Mouse (Mus musculus) megakaryocyte-erythroid progenitor cell, adult 5-6 weeks (primary cell): Measurements from ENCODE around the gene Gimap5. TPM values are rescaled to one million over a fixed set of nuclear protein-coding genes. Genes with fewer than 3 reads are reported as not detected.
A peak's percentile ranks its signal among the peaks of the same experiment; 100 is the strongest.

Experiments used
- ATAC-seq: replicated peaks from 2 replicates; pipeline ENCODE4 v1.8.0; 2016; ENCODE audit warnings: mild to moderate bottlenecking, inconsistent platforms; ENCODE audit not compliant: severe bottlenecking, poor library complexity, low FRiP score, low TSS enrichment
- total RNA-seq, 2 experiments: library from RNA; stranded (forward) in 1 of 2; stranded (reverse) in 1 of 2; fragments of 200-1000, 215-1000 nt in 1 of 2; fragments of >200 nt in 1 of 2; fragmentation: Nextera tagmentation in 1 of 2; gene quantifications; 2 replicates each; pipeline ENCODE4 v1.2.3; 2014 to 2017

Gimap5 gene
- 6.1 and 11.7 TPM in 2 replicates for total RNA-seq (2014; fragmentation: Nextera tagmentation)
- 1.5 and 5.8 TPM in 2 replicates for total RNA-seq (2017)

DNA sequence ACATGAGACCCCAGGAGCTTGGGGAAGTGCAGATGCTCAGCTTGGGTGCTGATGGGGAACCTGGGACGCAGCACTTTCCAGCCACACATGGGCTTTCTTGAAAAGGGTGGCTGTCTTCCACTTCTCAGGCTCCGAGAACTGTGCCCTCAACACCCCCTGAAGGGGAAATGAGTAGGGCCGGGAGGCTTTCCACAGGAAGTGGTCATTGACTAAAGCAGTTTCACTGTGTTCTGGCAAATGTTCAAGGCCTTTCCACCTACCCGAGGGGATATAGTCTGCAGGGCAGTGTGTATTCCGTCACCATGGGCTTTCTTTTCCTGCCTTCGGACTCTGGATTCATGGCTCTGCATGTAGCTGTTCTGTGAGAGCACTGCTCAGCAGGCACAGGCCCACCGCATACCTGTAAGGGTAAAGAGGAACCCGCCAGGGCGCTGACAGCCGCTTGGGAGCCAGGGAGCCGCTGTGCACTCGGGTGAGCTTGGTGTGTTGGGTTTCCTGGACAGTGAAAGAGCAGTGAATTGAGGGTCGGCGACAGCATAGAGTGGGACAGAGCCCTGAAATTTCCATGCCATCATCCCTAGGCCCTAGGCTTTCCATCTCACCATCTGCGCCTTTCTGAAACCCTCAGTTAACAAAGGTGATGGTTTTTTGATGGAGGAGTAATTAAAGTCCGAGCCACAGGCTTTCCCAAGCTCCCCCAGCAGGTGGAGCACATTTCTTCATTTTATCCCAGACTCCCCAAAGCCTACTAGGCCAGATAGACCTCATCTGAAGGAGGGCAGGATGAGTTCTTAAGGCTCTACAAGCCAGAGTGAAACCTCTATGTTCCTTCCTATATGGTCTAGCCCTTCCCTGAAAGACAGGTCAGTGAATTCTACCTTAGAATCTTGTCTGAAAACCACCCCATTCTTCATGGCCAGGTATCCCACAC, at the start of gene Gimap5:
Gene Gimap5, plus strand, starts transcription at position 239 of the 931 bp plus-strand sequence.
- peak; percentile 87 for ATAC-seq

DNA sequence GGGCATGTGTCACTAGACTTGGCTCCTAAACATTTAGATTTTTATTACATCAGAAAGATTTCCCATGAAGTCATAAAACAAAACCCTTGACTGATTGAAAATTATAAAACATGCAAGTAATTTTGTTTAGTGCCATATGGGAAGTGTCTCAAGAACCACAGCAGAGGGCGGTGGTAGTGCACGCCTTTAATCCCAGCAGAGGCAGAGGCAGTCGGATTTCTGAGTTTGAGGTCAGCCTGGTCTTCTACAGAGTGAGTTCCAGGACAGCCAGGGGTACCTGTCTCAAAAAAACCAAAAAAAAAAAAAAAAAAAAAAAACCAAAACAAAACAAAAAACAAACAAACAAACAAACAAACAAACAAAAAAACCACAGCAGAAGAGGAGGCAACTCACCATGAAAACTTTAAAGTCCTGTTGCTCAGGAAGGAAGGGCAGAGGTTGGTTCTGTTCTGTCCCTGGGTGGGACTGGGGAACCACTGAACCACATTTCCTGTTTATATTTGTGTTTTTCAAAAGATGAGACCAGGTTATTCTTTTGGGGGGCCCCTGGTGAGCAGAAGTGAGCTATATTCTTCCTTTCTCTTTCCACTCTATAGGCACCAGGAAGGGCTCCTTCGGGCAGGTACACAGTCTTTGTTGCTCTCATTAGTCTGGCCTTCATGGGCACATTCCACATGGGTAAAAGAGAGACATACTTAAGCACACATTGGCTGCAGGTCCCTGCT, 49.0 kb upstream of the Gimap5 start:
- no peak for ATAC-seq

DNA sequence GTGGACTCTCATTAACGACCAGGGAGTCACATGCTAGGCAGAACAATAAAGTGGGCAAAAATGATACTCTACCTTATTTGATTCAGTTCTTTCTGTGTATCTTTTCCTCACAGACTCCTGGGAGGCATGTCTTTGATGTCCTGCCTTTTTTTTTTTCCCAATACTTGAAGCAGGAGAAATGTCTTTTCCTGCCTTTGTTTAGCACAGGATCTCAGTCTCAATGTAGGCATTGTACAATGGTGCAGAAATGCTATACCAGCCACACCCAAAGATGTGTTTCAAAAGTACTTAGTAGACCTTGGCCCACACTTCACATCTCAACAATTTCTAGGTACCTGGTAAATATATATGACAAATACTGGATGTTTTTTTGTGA, 48.5 kb upstream of the Gimap5 start:
- no peak for ATAC-seq

DNA sequence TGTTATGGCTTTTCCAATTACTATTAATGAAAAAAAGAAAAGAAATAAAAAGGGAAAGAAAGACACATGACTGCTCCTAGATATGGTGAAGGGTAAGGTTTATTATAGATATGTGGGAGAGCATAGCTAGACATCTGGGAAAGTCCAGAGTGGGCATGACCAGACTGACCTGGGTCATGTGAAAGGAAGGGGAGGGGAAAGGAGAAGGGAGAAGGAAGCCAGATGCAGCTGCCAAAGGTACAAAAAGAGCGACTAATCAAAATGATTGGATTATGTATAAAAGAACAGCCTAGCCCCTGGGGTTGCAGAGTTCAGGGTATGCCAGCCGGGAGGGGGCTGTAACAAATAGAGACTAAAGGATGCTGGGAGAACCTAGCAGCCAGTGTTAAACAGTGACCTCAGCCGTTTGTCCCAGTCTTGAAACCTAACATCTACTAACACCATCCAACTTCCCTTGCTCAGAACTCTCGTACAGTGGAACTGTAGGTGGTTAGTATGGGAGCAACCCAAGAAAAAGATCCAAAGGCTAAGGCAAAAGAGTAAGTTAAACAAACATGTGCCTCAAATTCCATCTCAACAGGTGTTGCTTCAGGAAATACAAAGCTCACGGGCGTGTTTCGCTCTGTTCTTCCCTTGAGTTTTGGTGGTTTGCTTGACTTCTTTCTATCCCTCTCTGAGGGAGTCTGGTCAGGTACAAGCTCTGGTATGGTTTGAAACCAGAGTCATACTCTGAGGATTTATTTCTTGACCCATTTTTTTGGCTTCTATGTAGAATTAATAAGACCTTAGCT, 47.7 kb upstream of the Gimap5 start:
- ATAC-seq, result no peak

DNA sequence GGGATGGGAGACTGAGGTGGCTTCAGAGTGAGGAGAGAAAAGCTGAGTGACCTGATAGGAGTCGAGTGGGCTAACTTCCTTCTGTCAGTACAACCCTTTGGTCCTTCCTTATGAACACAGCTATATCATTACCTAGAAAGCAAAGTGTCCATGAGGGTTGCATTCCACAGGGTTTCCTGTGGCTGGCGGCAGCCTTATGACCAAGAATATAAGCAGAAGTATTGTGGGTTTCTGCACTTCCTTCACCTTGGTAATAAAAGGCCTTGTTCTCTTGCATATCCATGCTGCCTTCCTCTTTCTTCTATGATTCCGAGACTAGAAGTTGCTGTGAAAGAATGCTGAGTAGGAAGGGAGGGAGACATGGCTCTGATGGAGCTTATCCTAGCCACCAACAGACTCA, 47.1 kb upstream of the Gimap5 start:
- ATAC-seq, result no peak

DNA sequence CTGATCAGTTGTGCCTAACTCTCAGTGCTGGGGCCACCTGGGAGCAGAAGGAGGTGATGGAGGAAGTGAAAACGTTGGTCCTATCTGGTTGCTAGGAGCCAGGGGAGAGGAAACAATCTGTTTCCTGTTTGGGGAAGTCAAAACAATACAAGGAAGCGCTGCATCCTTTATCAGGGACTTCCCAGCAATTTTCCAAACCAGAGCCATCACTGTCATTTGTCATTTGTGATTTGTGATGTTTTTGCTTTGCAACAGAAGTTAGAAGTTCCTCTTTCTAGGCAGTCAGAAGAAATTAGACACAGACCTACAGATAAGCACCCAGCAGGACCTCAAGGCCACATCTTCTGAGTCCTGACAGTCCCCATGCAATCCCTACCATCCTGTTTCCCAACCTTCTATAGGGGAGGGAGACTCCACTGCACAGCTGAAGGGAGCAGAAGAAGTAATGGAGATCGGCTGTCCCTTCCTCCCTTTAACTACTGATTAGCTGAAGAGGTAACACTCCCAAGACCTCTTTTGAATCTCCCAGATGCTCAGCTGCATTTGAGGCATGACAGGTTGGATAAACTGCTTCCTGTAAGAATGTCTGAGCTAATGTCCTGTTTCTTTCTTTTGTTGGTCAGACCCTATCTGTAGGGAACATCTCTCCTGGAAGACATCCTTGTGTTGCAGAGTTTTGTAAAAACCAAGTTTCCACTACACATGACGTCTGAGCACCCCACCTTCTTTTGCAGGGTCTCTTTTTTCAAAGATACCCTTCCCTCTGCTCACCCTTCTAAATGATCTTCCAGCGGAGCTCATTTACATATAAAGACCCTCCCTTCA, 45.5 kb upstream of the Gimap5 start:
- ATAC-seq, result no peak

DNA sequence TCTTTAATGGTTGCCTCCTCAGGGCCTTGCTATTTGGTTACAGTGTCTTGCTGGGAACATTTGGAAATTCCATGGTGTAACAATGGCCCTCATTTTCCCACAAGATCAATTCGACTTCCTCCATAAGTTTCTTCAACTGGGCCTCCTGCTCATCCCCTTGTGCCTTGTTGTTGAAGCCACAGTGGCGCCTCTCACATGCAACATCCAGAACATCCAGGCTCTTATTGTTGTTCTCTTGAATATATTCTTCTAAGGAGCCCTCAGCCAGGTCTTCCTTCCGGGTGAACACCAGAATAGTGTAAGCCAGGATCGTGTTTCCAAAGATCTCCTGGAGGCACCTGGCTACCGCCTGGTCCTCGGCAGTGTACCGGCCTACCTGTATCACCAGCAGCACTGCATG, 43.9 kb upstream of the Gimap5 start:
- no peak for ATAC-seq

DNA sequence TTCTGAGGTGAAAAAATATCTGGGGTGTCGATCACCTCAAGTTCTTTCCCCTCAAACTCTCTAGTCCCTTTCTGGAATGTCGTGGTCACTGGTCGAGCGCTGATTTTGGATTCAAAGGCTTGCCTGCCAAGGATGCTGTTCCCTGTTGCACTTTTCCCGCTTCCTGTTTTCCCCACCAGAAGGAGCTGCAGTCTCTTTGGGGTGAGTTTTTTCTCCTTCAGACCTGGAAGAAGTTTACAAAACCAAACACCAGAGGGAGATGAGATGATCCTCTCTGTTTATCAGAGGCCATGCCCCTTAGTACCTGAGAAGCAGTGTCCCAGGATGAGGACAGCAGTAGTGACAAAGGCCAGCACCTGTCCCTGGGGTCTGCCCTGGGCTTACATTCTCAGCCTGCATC, 43.4 kb upstream of the Gimap5 start:
- ATAC-seq, result no peak

DNA sequence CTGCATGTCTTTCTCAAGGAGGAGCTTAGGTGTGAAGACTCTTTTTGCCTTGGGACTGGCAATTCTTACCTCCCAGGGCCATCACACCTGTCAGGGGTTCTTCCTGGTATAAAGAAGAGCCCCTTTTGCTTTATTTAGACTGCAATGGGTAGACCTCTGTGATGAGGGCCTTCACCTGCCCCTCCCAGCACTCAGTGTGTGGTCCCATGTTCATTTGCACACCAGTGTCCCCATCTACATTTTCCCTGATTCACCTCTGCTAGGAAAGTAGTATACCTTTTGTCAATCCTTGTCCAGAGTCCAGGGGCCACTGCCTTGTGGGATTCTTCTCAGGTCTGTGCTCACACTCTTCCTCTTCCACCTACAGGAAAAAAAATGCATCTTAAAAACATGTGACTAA, 41.9 kb upstream of the Gimap5 start:
- no peak for ATAC-seq

DNA sequence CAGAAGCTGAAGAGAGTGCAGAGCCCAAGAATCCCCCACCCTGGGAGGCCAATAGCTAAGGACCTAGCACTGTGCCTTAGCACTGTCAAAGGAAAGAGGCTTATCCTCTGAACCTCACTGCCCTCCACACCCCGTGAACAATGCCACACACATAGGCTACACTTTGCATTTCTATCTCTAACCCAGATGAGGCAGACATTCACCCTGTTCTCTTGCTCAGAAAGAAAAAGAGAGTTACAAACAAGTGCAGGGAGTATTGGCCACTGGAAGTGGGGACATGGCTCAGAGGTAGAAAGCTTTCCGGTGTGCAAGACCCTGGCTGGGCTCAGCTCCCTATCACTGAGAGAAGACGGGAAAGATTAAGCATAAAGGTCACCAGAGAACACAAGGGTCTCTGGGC, 39.9 kb upstream of the Gimap5 start:
- ATAC-seq, result no peak

DNA sequence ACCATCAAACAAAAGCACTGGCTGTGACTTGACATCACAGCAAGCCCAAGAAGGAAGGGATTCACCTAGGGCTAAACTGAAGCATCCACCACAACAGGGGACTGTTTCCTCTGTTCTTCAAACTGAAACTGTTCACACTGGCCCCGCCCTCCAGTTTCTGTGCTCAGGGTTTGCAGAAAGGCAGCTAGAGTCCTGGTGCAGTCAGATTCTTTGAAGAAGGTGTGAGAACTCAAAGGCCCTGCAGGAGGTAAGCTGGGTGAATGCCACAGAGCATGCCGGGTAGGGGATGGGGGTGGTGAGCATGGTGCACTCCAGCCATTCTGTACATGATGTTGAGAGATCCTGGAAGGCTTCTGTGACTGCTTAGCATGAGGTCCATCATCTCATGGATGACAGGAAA, 27.5 kb upstream of the Gimap5 start, which contains the start of the genes Gm28053 and Gimap7:
Gene Gm28053, plus strand, starts transcription at position 153 of the 400 bp plus-strand sequence.
Gene Gimap7, plus strand, starts transcription at position 167 of the 400 bp plus-strand sequence.
- ATAC-seq, result 0 out of 2 replicates have a peak, but pooled peaks have one; percentile 26

DNA sequence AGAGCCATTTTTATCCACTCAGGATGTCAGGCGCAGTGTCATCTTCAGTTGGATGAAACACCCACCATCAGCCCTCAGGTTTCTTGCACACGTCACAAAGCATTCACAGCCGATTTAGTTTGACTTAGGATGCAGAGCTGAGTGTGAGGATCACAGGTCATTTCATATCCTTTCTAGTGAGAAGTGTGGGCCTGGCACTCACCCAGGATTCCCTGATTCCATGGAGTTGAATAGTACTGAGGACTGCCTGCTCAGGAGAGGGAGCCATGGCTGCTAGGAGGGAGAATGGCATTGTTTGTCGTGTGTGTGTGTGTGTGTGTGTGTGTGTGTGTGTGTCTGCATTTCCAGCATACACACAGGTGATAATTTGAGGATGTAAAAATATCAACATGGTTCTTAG, 25.7 kb upstream of the Gimap5 start:
- no peak for ATAC-seq

DNA sequence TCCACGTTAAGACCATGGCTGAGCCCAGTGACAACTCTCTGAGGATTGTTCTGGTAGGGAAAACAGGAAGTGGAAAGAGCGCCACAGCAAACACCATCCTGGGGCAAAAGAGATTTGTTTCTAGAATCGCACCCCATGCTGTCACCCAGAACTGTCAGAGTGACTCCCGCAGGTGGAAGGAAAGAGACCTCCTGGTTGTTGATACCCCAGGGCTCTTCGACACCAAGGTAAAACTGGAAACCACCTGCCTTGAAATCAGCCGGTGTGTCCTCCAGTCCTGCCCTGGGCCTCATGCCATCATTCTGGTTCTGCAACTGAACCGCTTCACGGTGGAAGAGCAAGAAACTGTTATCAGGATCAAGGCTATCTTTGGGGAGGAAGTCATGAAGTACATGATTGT, 22.5 kb upstream of the Gimap5 start:
- ATAC-seq, result no peak

DNA sequence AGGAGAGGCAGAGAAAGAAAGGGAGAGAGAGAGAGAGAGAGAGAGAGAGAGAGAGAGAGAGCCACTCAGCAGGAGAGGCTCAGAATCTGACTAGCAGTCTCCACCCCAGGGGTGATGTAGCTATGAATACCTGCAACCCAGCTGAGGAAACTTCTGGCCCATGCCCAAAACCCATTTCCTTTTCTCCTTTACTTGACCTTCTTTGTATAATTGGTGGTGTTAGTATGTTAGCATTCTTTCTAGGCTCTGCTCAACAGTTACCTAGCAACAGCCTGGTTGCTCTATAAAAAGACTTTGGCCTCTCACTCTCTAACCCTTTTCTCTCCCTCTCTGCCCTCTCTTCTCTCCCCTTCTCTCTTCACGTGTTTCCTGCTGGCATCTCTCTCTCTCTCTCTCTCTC, 20.5 kb upstream of the Gimap5 start:
- ATAC-seq, result no peak

DNA sequence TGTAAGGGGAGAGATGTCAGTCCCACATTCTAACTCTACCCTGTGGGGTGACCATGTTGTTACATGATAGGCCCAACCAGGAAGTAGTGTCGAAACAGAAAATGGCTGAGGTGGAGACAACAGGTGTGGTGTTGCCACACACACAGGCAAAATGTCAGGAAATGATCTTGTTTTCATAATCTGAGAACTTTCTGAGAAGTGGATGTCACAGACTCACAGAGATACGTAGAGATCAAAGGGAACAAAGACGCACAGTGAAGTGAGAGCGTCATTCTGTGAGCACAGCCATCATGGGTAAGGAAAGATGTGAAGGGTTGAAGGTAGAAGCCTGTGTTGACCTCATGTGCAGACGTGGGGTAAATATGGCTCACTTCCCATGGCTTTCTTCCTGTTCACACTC, 18.2 kb upstream of the Gimap5 start:
- no peak for ATAC-seq

DNA sequence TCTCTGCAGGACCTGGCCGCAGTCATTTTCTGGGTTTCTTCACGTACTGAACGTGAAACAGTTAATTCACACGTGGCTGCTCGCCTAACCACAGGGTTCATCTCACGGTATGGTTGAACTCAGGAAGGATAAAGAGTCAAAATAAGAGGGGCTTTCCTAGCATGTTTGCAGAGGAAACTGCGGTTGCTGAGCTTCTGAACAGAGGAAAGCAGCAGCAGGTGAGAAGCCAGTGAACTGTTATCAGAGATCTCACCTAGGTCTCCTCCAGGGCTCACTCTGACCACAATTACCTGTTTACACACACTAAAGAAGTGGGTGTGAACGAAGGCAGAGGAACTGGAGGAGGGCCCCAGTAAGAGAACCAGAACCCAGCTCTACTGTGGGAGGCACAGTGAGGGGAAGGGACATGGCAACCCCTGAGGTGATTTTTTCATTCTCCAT, 13.1 kb upstream of the Gimap5 start:
- ATAC-seq, result no peak

DNA sequence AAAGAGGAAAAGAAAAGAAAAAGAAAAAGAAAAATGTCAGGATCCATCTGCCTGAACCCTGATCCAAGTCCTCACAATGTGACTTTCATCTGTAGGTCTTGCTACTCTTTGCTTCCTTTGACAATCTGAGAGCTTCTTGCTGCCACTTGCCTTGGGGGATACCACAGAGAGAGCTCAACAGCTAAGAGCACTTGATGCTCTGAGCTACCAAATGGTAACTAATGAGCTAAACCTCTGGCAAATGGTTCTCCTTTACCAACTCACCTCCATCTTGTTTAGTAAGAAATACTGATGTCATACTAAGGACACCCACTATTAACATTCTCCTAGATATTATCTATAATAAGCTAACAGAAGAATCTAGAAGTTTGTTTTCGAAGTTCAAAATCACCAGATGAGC, 12.3 kb upstream of the Gimap5 start:
- no peak for ATAC-seq

DNA sequence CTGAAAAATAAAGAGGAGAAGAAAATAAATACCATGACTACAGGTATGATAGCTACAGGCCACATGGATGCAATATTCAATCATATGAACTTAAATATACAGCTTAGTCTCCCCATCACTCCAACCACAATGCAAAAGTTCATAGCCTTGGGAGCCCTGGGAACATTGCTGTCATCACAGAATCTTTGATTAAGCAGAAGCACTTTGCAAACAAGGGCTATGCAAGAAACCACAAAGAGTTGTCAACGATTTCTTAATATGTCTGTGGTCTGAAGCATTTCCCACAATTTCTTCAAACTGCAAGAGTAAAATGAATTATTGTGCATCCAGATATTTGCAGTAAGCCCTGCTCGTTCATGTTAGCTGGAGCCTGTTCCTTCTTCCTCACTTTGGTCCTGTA, 8.9 kb upstream of the Gimap5 start:
- no peak for ATAC-seq

DNA sequence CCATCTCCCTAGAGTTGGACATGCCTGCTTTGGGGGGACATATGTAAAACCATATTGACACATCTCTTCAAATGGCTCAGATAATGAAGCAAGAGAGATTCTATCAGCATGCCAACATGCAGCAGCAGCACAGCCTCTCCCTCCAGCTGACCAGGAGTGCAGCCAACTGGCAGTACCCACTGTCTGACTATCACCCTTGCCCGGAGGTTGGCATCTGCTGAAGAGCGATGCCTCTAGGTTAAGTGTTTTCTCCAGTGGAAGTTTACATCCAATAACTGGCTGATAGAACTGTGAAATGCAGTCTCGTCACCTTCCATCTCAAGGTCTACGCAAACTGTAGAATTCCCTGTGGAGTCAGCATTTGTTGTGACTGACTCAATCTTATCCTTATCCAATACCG, 8.3 kb upstream of the Gimap5 start:
- no peak for ATAC-seq
